Mouse (Mus musculus): Measurements from ENCODE around the gene Klkb1. TPM values are rescaled to one million over a fixed set of nuclear protein-coding genes. Genes with fewer than 3 reads are reported as not detected.

Klkb1 gene
- total and polyA plus RNA-seq, 2 experiments from 2014 or later = not detected

DNA sequence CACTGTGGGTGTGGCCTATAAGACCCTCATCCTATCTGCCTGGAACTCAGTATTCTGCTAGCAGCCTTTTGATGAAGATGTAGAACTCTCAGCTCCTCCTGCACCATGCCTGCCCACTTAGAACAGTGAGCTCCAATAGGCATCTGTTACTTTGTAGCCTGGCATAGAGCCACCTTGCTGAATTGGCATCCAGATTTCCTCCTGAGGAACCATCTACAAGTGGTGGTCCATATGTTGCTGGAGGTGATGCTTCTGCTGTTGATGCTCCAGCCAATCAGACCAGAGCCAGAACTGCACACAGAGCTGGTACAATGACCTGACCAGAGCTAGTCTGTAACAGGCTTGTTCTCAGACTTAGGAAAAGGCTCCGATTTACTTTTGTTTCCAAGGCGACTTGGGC is 2.9 kb downstream of the Klkb1 start:
- no peak for TF ChIP-seq EP300 (IDR thresholded peaks at IDR 0.05; ENCODE audit: low read depth)
- no peak for TF ChIP-seq CTCF (IDR thresholded peaks at IDR 0.05; ENCODE audit: low read depth)
- no peak for ATAC-seq (ENCODE audit: insufficient read depth, low read depth)
- Histone ChIP-seq H3K36me3 (replicated peaks; ENCODE audit: control insufficient read depth, insufficient read depth, low read length) (no peaks in the 10 kb centered on the region), H3K4me3 (ENCODE audit: low read depth, low read length) (no peak overlapping the region), H3K27ac (ENCODE audit: low read depth) (no peak overlapping the region), H3K27me3 (ENCODE audit: control insufficient read depth, insufficient read depth, low read length) (no peaks in the 10 kb centered on the region), H3K9ac (replicated peaks; ENCODE audit: low read depth, low read length) (no peak overlapping the region), H3K4me2 (ENCODE audit: low read depth, low read length) (no peak overlapping the region), H3K9me3 (replicated peaks; ENCODE audit: control insufficient read depth, low read length) (no peaks in the 10 kb centered on the region), H3K4me1 (ENCODE audit: control insufficient read depth, insufficient read depth) (no peaks in the 10 kb centered on the region)
- WGBS = 91% methylated on average over 2 of the region's 2 CpGs
- DNase-seq (ENCODE audit: low spot score) = no peak

DNA sequence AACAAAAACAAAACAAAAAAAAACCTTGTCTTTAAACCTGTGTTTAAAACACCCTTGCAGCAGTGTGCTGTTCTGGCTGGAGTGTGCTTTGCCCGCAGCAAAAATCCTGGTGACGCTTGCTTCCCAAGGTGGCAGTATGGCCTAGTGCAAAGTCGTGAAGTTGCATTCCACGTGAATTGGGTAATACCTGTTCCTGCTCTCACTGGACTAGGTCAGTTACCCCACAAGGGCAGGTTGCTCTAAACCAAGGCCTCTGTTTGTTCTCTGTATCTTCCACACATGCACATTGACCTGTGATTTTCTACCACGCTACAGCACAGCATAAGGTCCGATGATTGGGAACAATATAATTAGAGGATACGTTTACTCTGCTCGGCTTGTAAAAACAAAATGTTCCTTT is 13.0 kb downstream of the Klkb1 start:
- no peak overlapping the region for H3K4me3 ChIP-seq (ENCODE audit: low read depth, low read length)
- no peak for DNase-seq (ENCODE audit: low spot score)
- no peaks in the 10 kb centered on the region for H3K36me3 ChIP-seq (replicated peaks; ENCODE audit: control insufficient read depth, insufficient read depth, low read length)
- no peaks in the 10 kb centered on the region for H3K9me3 ChIP-seq (replicated peaks; ENCODE audit: control insufficient read depth, low read length)
- no peak overlapping the region for H3K9ac ChIP-seq (replicated peaks; ENCODE audit: low read depth, low read length)
- no peaks in the 10 kb centered on the region for H3K27me3 ChIP-seq (ENCODE audit: control insufficient read depth, insufficient read depth, low read length)
- no peaks in the 10 kb centered on the region for H3K4me1 ChIP-seq (ENCODE audit: control insufficient read depth, insufficient read depth)
- no peak overlapping the region for H3K27ac ChIP-seq (ENCODE audit: low read depth)
- no peak for ATAC-seq (ENCODE audit: insufficient read depth, low read depth)
- 75% methylated on average over 8 of the region's 8 CpGs for WGBS
- TF ChIP-seq EP300 (IDR thresholded peaks at IDR 0.05; ENCODE audit: low read depth) (no peak), CTCF (IDR thresholded peaks at IDR 0.05; ENCODE audit: low read depth) (no peak)
- no peak overlapping the region for H3K4me2 ChIP-seq (ENCODE audit: low read depth, low read length)

DNA sequence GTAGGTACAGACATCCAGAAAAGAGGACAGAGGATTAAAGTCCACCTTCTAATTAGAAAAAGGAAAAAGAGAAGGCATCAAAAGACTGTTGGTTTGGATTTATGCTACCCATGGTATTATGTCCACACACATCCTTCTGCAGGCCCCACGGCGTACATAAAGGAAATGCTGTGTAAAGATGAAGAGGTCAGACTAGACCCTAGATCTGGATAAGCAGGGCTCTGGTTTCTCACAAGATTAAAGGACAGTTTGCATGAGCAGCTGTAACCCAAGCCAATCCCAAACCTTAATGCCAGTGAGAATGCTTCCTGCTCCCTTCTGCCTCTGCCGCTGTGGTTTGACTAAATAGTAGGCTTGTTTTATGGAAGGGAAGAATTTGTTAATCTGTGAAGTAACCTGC is 17.2 kb downstream of the Klkb1 start:
- H3K9ac ChIP-seq (replicated peaks; ENCODE audit: low read depth, low read length) = no peak overlapping the region
- H3K27ac ChIP-seq (ENCODE audit: low read depth) = no peak overlapping the region
- H3K4me3 ChIP-seq (ENCODE audit: low read depth, low read length) = no peak overlapping the region
- ATAC-seq (ENCODE audit: insufficient read depth, low read depth) (no peak), DNase-seq (ENCODE audit: low spot score) (no peak)
- no peaks in the 10 kb centered on the region for H3K27me3 ChIP-seq (ENCODE audit: control insufficient read depth, insufficient read depth, low read length)
- H3K9me3 ChIP-seq (replicated peaks; ENCODE audit: control insufficient read depth, low read length) = no peaks in the 10 kb centered on the region
- 78% methylated on average over 3 of the region's 3 CpGs for WGBS
- no peaks in the 10 kb centered on the region for H3K4me1 ChIP-seq (ENCODE audit: control insufficient read depth, insufficient read depth)
- no peaks in the 10 kb centered on the region for H3K36me3 ChIP-seq (replicated peaks; ENCODE audit: control insufficient read depth, insufficient read depth, low read length)
- TF ChIP-seq EP300 (IDR thresholded peaks at IDR 0.05; ENCODE audit: low read depth) (no peak), CTCF (IDR thresholded peaks at IDR 0.05; ENCODE audit: low read depth) (no peak)
- no peak overlapping the region for H3K4me2 ChIP-seq (ENCODE audit: low read depth, low read length)

DNA sequence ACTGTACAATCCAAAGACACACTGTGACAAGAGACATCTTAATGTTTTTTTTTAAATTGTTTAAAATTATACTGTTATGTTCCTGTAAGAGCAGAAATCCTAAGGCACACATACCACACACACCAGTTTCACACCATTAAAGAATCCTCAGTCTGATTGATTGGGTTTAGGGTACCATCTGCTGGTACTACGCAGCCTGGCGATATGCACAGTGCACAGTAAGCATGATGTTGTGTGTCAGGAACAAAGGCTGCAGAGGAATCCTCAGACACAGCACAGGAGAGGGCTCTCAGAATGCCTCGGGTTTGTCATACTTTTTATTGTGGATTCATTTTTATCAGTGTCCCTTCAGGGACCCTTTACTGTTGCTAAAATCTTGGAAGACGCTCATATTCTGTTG is 20.3 kb downstream of the Klkb1 start:
- no peak overlapping the region for H3K9ac ChIP-seq (replicated peaks; ENCODE audit: low read depth, low read length)
- no peaks in the 10 kb centered on the region for H3K4me1 ChIP-seq (ENCODE audit: control insufficient read depth, insufficient read depth)
- H3K9me3 ChIP-seq (replicated peaks; ENCODE audit: control insufficient read depth, low read length) = no peaks in the 10 kb centered on the region
- no peak overlapping the region for H3K27ac ChIP-seq (ENCODE audit: low read depth)
- no peaks in the 10 kb centered on the region for H3K27me3 ChIP-seq (ENCODE audit: control insufficient read depth, insufficient read depth, low read length)
- H3K4me3 ChIP-seq (ENCODE audit: low read depth, low read length) = no peak overlapping the region
- WGBS = 78% methylated on average over 4 of the region's 4 CpGs
- H3K36me3 ChIP-seq (replicated peaks; ENCODE audit: control insufficient read depth, insufficient read depth, low read length) = no peaks in the 10 kb centered on the region
- ATAC-seq (ENCODE audit: insufficient read depth, low read depth) (no peak), DNase-seq (ENCODE audit: low spot score) (no peak)
- no peak overlapping the region for H3K4me2 ChIP-seq (ENCODE audit: low read depth, low read length)
- no peak for TF ChIP-seq CTCF (IDR thresholded peaks at IDR 0.05; ENCODE audit: low read depth)
- no peak for TF ChIP-seq EP300 (IDR thresholded peaks at IDR 0.05; ENCODE audit: low read depth)

DNA sequence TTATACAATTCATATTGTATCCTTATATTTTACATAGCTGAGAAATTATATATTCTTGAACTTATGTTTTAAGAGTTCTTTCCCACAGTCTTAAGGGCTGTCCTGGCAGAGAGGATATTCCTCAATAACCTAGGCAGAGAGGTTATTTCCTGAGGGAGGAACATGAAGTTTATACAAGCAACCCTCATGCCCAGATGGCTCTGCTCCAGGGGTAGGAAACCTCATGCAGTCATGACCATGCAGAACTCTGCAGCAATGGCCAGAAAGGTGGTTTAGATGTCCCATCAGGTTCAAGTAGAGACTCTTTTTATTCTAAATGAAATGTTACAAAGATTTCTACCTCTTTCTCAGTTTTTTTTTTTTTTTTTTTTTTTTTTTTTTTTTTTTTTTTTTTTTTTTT is 25.6 kb downstream of the Klkb1 start:
- TF ChIP-seq EP300 (IDR thresholded peaks at IDR 0.05; ENCODE audit: low read depth) = no peak
- no peak for TF ChIP-seq CTCF (IDR thresholded peaks at IDR 0.05; ENCODE audit: low read depth)
- no peak for ATAC-seq (ENCODE audit: insufficient read depth, low read depth)
- Histone ChIP-seq H3K4me1 (ENCODE audit: control insufficient read depth, insufficient read depth) (no peaks in the 10 kb centered on the region), H3K27me3 (ENCODE audit: control insufficient read depth, insufficient read depth, low read length) (no peaks in the 10 kb centered on the region), H3K4me2 (ENCODE audit: low read depth, low read length) (no peak overlapping the region), H3K36me3 (replicated peaks; ENCODE audit: control insufficient read depth, insufficient read depth, low read length) (no peaks in the 10 kb centered on the region), H3K4me3 (ENCODE audit: low read depth, low read length) (no peak overlapping the region), H3K27ac (ENCODE audit: low read depth) (no peak overlapping the region), H3K9ac (replicated peaks; ENCODE audit: low read depth, low read length) (no peak overlapping the region), H3K9me3 (replicated peaks; ENCODE audit: control insufficient read depth, low read length) (no peaks in the 10 kb centered on the region)
- DNase-seq (ENCODE audit: low spot score) = no peak

DNA sequence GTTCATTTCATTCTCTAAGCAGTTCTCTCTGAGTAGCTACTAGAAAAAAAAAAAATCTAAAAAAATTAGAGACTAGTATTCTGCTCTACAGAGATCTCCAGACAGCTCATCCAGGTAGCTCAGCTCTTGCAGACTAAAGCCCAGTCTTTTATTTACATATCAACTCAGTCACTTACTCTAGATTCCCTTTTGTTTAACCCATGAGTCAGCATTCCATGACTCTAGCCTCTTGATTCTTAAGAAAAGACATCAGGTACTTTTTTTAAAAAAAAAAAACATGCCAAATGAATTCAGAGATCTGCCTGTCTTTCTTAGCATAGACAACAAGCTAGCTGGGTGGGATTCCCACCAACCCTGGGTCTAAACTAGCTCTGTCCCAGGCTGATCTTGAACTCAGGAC is 26.2 kb downstream of the Klkb1 start:
- H3K36me3 ChIP-seq (replicated peaks; ENCODE audit: control insufficient read depth, insufficient read depth, low read length) = no peaks in the 10 kb centered on the region
- ATAC-seq (ENCODE audit: insufficient read depth, low read depth) (no peak), DNase-seq (ENCODE audit: low spot score) (no peak)
- H3K9ac ChIP-seq (replicated peaks; ENCODE audit: low read depth, low read length) = no peak overlapping the region
- TF ChIP-seq EP300 (IDR thresholded peaks at IDR 0.05; ENCODE audit: low read depth) (no peak), CTCF (IDR thresholded peaks at IDR 0.05; ENCODE audit: low read depth) (no peak)
- H3K9me3 ChIP-seq (replicated peaks; ENCODE audit: control insufficient read depth, low read length) = no peaks in the 10 kb centered on the region
- no peaks in the 10 kb centered on the region for H3K4me1 ChIP-seq (ENCODE audit: control insufficient read depth, insufficient read depth)
- no peak overlapping the region for H3K4me2 ChIP-seq (ENCODE audit: low read depth, low read length)
- H3K27ac ChIP-seq (ENCODE audit: low read depth) = no peak overlapping the region
- no peak overlapping the region for H3K4me3 ChIP-seq (ENCODE audit: low read depth, low read length)
- H3K27me3 ChIP-seq (ENCODE audit: control insufficient read depth, insufficient read depth, low read length) = no peaks in the 10 kb centered on the region

Measured in heart, postnatal 0 days (tissue).